Mouse (Mus musculus): ENCODE results near the gene Lrrc3b.

Lrrc3b gene

DNA sequence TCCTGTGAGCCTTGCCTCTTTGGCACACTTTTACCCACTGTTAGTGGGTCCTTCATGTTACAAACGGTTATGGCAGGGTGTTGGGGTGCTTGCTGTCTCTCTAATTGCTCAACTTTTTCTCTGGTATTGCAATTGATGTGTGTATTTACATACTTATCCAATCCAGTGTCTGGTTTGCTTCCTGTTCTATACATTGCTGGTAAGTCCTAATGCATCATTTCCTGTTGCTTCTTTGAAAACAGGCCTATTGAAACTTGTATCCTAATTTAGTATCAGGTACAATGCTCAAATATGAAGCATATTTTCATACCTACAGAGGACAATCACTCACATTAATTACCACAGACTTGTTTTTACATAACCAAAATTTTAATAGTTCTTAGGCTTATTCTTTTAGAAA is 107.4 kb downstream of the Lrrc3b start:
- DNase-seq (ENCODE audit: low spot score) = no peak

DNA sequence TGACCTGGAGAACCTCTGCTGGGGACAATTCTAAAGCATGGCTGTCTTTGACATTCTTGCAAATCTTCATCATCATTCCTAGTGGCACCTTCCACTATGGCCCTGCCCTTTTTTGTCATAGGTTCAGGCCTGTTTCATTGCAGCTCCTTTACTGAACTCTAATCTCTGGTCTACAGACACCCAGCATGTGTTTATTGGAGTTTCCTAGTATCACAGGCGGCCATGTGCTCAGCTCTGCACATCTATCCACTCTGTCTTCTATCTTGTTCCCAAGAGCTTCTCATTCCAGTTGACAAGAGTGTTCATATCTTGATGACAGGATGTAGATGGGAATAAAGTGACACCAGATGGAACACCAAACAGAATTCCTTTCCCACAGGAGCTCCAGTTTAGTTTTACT is 108.6 kb downstream of the Lrrc3b start:
- no peak for DNase-seq (ENCODE audit: low spot score)

DNA sequence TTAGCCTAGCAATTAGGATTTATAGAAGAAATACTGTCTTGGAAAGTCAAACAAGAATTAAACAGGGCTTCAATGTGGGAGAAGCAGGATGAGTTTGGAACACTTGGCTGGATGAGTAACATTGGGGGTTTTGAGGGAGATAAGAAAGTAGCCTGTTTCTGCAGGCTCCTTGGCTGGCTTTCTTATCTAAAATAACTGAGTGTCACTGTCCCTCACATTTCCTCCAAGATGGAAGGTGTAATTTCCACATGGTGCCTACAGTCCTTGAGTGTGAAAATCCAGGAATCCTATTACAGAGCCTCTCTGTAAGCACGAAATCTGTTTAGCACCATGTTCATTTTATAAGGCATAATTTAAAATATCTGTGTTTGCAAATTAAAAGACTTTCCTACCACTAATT is 112.9 kb downstream of the Lrrc3b start:
- DNase-seq (ENCODE audit: low spot score) = no peak

DNA sequence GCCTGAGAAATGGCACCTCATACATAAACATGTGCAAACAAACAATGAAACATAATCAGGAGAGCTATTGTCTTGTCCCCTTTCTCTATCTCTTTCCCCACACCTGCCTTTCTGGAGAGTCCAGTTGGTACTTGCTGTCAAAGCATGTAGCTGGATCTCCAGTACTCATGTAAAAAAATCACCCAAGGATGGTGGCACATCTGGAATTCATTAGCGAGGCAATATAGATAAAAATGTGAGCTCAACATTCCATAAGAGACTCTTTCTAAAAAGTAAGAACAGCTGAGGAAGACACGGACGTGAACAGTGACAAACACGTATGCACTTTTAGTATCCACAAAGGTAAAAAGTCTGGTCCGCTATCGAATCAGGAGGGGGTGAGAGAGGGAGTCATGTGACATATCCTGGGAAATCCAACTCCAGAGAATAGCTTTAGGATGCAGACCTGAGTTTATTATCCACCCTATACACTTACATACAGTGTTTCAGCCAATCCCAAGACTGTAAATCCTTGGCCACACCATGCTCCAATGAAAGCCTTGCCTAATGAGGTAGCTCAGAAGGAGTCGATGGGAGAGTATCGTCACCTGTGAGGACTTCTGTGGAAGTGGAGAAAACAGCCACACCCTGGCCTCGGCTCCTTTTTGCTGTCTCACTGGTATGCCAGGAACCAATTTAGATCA is 116.2 kb downstream of the Lrrc3b start:
- DNase-seq (ENCODE audit: low spot score) = no peak

DNA sequence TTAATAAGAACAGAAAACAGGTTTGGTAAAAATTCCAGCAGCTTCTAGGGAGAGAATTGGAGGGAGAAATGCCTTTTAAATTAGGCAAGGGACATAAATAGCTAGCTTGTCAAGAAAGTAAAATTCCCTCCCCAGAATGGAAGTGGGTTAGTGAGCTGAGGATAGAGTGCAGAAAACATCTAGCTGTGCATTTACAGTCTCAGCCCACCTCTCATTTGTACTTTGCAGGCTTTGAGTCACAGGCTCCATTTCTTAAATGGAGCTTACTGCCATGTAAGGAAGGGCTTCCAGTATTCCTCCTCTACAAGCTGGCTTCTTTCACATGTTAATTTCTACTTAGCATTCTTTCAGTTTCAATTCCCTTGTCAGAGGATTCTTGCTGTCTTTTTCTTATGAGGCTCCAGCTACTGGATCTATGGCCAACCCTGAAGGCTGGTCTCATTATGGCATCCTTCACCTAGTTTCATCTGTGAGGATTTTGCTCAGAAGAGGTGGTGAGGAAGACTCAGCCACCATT is 119.3 kb downstream of the Lrrc3b start:
- no peak for DNase-seq (ENCODE audit: low spot score)

DNA sequence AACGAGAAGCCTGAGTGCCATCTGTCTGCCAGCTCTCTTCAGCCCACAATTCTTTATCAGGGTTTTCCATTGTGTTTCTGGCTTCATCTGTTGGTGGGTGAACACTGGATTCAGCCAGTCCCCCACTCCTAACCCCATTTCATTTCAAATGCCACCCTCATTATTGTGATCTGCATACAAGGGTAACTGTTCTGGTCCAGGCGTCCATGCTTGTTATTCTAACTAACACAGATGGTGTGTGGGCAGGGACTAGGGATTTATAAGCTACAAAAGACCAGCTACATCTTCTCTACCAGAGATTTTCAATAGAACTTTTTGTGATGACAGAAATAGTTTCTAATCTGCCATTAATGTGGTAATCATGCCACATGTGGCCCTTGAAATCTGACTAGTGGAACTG is 130.2 kb downstream of the Lrrc3b start:
- DNase-seq (ENCODE audit: low spot score) = no peak
